Mouse (Mus musculus): ENCODE measurements around the gene Olfr569. TPM values are rescaled to one million over a fixed set of nuclear protein-coding genes. Genes with fewer than 3 reads are reported as not detected.

Olfr569 gene
- not detected for total RNA-seq (2021)
- long read RNA-seq, experiment 1 = 0 reads
- long read RNA-seq, experiment 2 = 0 reads

- DNase-seq (ENCODE audit: low spot score in 2 of 2) = no peak
Measured at GRCm38 (mm10) chr7:102890782-102891181, at the start of gene Olfr569. Gene Olfr569, minus strand, starts transcription at chr7:102890882.

GRCm38 (mm10) chr7:102927105-102927504 lies 36.4 kb upstream of the Olfr569 start:
- no peak for DNase-seq (ENCODE audit: low spot score in 2 of 2)

GRCm38 (mm10) chr7:102924109-102924508 lies 33.4 kb upstream of the Olfr569 start, which contains the start of gene Olfr572:
Gene Olfr572, plus strand, starts transcription at chr7:102924409.
- no peak for DNase-seq (ENCODE audit: low spot score in 2 of 2)

- peak in 1 of 2 experiments; percentile 49 for DNase-seq (ENCODE audit: low spot score in 2 of 2)
Measured at GRCm38 (mm10) chr7:102919632-102920031, 28.9 kb upstream of the Olfr569 start.

GRCm38 (mm10) chr7:102917032-102917875 lies 26.6 kb upstream of the Olfr569 start, which contains the start of gene Olfr571:
Gene Olfr571, minus strand, starts transcription at chr7:102917536.
- no peak for DNase-seq (ENCODE audit: low spot score in 2 of 2)

- no peak for DNase-seq (ENCODE audit: low spot score in 2 of 2)
Measured at GRCm38 (mm10) chr7:102916405-102916804, 25.7 kb upstream of the Olfr569 start.

- no peak for DNase-seq (ENCODE audit: low spot score in 2 of 2)
Measured at GRCm38 (mm10) chr7:102915261-102915660, 24.6 kb upstream of the Olfr569 start.

- DNase-seq (ENCODE audit: low spot score in 2 of 2) = no peak
Measured at GRCm38 (mm10) chr7:102876822-102877221, 13.9 kb downstream of the Olfr569 start, which contains the start of gene Olfr568. Gene Olfr568, plus strand, starts transcription at chr7:102877122.

GRCm38 (mm10) chr7:102858665-102859064 lies 32.0 kb downstream of the Olfr569 start, which contains the start of gene Olfr566:
Gene Olfr566, minus strand, starts transcription at chr7:102858765.
- no peak for DNase-seq (ENCODE audit: low spot score in 2 of 2)

- DNase-seq (ENCODE audit: low spot score in 2 of 2) = no peak
Measured at GRCm38 (mm10) chr7:102855807-102856206, 34.9 kb downstream of the Olfr569 start.

Other genes with a start within 250 kb of the Olfr569 start
- not detected for gene Olfr555, start 232.1 kb downstream of the Olfr569 start, total RNA-seq (2021)
- under 1 TPM in 1 of 2 experiments, not detected in 1; 0.09 TPM for gene Olfr556, start 226.0 kb downstream of the Olfr569 start, total RNA-seq (2021)
- 1 to 10 TPM; 5.5 to 6.4 TPM for gene Trim68, start 203.6 kb downstream of the Olfr569 start, total RNA-seq (2021)
- gene Olfr557, start 195.0 kb downstream of the Olfr569 start, total RNA-seq (2021) = under 1 TPM; 0.19 to 0.21 TPM
- under 1 TPM; 0.41 to 0.45 TPM for gene Olfr558, start 188.7 kb downstream of the Olfr569 start, total RNA-seq (2021)
- not detected for gene Olfr33, start 171.8 kb downstream of the Olfr569 start, total RNA-seq (2021)
- gene Olfr559, start 163.4 kb downstream of the Olfr569 start, total RNA-seq (2021) = not detected
- gene Olfr560, start 131.5 kb downstream of the Olfr569 start, total RNA-seq (2021) = not detected
- gene Olfr78, start 131.4 kb downstream of the Olfr569 start, total RNA-seq (2021) = under 1 TPM; 0.16 to 0.38 TPM
- under 1 TPM in 1 of 2 experiments, not detected in 1; 0.24 TPM for gene Olfr561, start 119.7 kb downstream of the Olfr569 start, total RNA-seq (2021)
- gene Olfr564, start 87.4 kb downstream of the Olfr569 start, total RNA-seq (2021) = not detected
- gene Olfr566, start 32.1 kb downstream of the Olfr569 start, total RNA-seq (2021) = not detected
- not detected for gene Olfr568, start 13.8 kb downstream of the Olfr569 start, total RNA-seq (2021)
- under 1 TPM in 1 of 2 experiments, not detected in 1; 0.53 TPM for gene Olfr570, start 3.7 kb upstream of the Olfr569 start, total RNA-seq (2021)
- not detected for gene Olfr571, start 26.7 kb upstream of the Olfr569 start, total RNA-seq (2021)
- not detected for gene Olfr572, start 33.5 kb upstream of the Olfr569 start, total RNA-seq (2021)
- not detected for gene Olfr573-ps1, start 51.7 kb upstream of the Olfr569 start, total RNA-seq (2021)
- not detected for gene Olfr574, start 57.6 kb upstream of the Olfr569 start, total RNA-seq (2021)
- gene Olfr575, start 67.9 kb upstream of the Olfr569 start, total RNA-seq (2021) = not detected
- gene Olfr576, start 71.8 kb upstream of the Olfr569 start, total RNA-seq (2021) = not detected
- gene Olfr577, start 85.1 kb upstream of the Olfr569 start, total RNA-seq (2021) = not detected
- gene Olfr578, start 98.4 kb upstream of the Olfr569 start, total RNA-seq (2021) = not detected
- gene Olfr582, start 147.1 kb upstream of the Olfr569 start, total RNA-seq (2021) = not detected
- not detected for gene Olfr583, start 160.4 kb upstream of the Olfr569 start, total RNA-seq (2021)
- gene Olfr584, start 191.0 kb upstream of the Olfr569 start, total RNA-seq (2021) = not detected
- not detected for gene Olfr585, start 206.8 kb upstream of the Olfr569 start, total RNA-seq (2021)
- not detected for gene Olfr586, start 234.8 kb upstream of the Olfr569 start, total RNA-seq (2021)
- not detected for gene Olfr588-ps1, start 250.0 kb upstream of the Olfr569 start, total RNA-seq (2021)